Mouse (Mus musculus) neural tube, embryonic 14.5 days (tissue): ENCODE data around the gene Oscar. TPM values are rescaled to one million over a fixed set of nuclear protein-coding genes. Genes with fewer than 3 reads are reported as not detected.
"Not testable (repeated sequence)": the region's sequence is repeated elsewhere in the genome, so short reads cannot be mapped to it uniquely, and the experiment has no call there.

Experiments
- ATAC-seq: fragments of 200-750 bp; cut with Nextera tagmentation; 2 replicates; pipeline ENCODE4 v1.8.0; 2017; ENCODE audit warnings: low read depth, mild to moderate bottlenecking, moderate TSS enrichment, moderate library complexity
- H3K27ac ChIP-seq: fragments of 300-500 bp; sonication (generic); 2 replicates; pipeline ENCODE4 v1.5.1; 2014; ENCODE audit warnings: low read depth, mild to moderate bottlenecking, control low read depth, low read length, moderate library complexity, mixed read lengths
- H3K27me3 ChIP-seq: fragments of 300-500 bp; sonication (generic); 2 replicates; pipeline ENCODE4 v1.6.1; 2014; ENCODE audit warnings: low read length; ENCODE audit not compliant: control insufficient read depth, insufficient read depth
- H3K36me3 ChIP-seq: fragments of 300-500 bp; sonication (generic); 2 replicates; pipeline ENCODE4 v1.6.1; 2014; ENCODE audit warnings: low read length, mixed read lengths; ENCODE audit not compliant: control insufficient read depth, insufficient read depth
- H3K4me1 ChIP-seq: fragments of 300-500 bp; sonication (generic); 2 replicates; pipeline ENCODE4 v1.6.1; 2014; ENCODE audit warnings: low read length; ENCODE audit not compliant: control insufficient read depth, insufficient read depth
- H3K4me2 ChIP-seq: fragments of 300-500 bp; sonication (generic); 2 replicates; pipeline ENCODE4 v1.6.1; 2014; ENCODE audit warnings: mild to moderate bottlenecking, low read depth, low read length, control low read depth
- H3K4me3 ChIP-seq: fragments of 300-500 bp; sonication (generic); 2 replicates; pipeline ENCODE4 v1.5.1; 2014; ENCODE audit warnings: low read depth, low read length, control low read depth, mixed read lengths
- H3K9ac ChIP-seq: fragments of 300-500 bp; sonication (generic); replicated peaks from 2 replicates; pipeline ENCODE4 v1.6.1; 2014; ENCODE audit warnings: low read depth, mild to moderate bottlenecking, control low read depth, low read length, mixed read lengths
- H3K9me3 ChIP-seq: fragments of 300-500 bp; sonication (generic); 2 replicates; pipeline ENCODE4 v1.6.1; 2016; ENCODE audit warnings: low read length; ENCODE audit not compliant: control insufficient read depth
- WGBS: fragments of 180-500 bp; shearing (Covaris S2); extraction: QIAGEN DNeasy Blood & Tissue Kit; methylation state at CpG from one replicate; pipeline ENCODE4 v1.1.7; 2014; 5-methylcytosine and 5-hydroxymethylcytosine counted together
- polyA plus RNA-seq: library from polyadenylated mRNA; unstranded; fragments of >200 nt; fragmentation: Nextera tagmentation; extraction: Ambion mirVana; gene quantifications from 2 replicates; pipeline ENCODE4 v1.2.1, GENCODE M21; 2014

Oscar gene
- polyA plus RNA-seq, 1 experiment from 2014 or later, result 0.63 TPM

DNA sequence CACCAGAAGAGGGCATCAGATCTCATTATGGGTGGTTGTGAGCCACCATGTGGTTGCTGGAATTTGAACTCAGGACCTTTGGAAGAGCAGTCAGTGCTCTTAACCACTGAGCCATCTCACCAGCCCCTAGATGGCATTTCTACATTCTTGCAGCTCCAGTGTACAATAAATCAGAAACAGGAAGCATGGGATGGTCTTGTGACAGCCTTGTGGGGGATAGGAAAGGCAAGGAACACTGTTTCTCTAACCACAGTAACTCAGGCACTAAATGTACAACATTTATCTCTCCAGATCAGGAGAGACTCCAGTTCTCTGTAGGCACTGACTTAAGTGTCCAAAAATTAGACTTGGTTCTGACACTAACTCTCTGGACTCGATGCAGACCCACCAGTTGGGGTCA is 18.2 kb downstream of the Oscar start:
- not testable (repeated sequence) for H3K4me2 ChIP-seq, H3K9me3 ChIP-seq, H3K36me3 ChIP-seq, ATAC-seq, H3K4me3 ChIP-seq, H3K27me3 ChIP-seq, H3K4me1 ChIP-seq, H3K27ac ChIP-seq, H3K9ac ChIP-seq
- WGBS, result 56% methylated on average over 1 of the region's 1 CpGs

DNA sequence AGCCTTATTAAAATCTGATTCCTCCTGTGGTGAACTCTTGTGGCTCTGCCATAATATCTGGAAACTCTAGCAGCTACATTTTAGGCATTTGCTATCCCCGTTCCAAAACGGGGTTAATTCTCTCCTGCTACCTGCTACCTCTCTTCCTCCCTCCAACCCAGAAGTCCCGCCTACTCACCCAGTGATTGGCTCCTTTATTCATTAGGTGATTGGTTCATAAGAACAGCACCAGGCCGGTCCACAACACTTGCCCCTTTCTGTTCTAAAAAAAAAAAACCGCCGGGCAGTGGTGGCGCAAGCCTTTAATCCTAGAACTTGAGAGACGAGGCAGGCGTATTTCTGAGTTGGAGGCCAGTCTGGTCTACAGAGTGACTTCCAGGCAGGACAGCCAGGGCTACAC is 20.8 kb downstream of the Oscar start:
- no peak overlapping the region for H3K27ac ChIP-seq
- WGBS, result 19% methylated on average over 9 of the region's 9 CpGs
- H3K4me1 ChIP-seq, result no peaks in the 10 kb centered on the region
- no peak overlapping the region for H3K4me3 ChIP-seq
- H3K27me3 ChIP-seq, result no peaks in the 10 kb centered on the region
- H3K9ac ChIP-seq, result no peak overlapping the region
- no peaks in the 10 kb centered on the region for H3K9me3 ChIP-seq
- H3K4me2 ChIP-seq, result no peak overlapping the region
- ATAC-seq, result no peak
- no peaks in the 10 kb centered on the region for H3K36me3 ChIP-seq

DNA sequence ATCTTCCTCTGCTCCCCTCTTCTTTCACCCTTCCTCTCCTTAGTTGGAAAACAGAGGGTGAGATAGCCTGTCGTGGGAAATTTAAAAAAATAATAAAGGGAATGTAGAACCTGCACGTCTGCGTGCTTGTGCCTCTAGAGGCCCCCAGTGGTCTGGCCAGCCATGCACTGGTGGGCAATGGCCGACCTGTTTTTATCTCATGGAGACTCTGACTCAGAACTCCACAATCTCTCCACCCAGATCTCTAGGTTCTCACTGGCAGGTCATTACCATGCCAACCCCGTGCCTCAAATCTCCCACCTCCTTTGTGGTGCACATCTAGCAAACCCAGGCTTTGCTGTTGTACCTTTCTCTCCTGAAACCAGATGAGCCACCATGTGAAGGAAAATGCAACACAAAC is 21.3 kb downstream of the Oscar start:
- no peak overlapping the region for H3K4me3 ChIP-seq
- H3K4me1 ChIP-seq, result no peaks in the 10 kb centered on the region
- H3K9me3 ChIP-seq, result no peaks in the 10 kb centered on the region
- WGBS, result 22% methylated on average over 5 of the region's 5 CpGs
- H3K27ac ChIP-seq, result no peak overlapping the region
- H3K36me3 ChIP-seq, result no peaks in the 10 kb centered on the region
- no peak overlapping the region for H3K9ac ChIP-seq
- no peak for ATAC-seq
- H3K27me3 ChIP-seq, result no peaks in the 10 kb centered on the region
- H3K4me2 ChIP-seq, result no peak overlapping the region

- no peaks in the 10 kb centered on the region for H3K9me3 ChIP-seq
- ATAC-seq, result no peak
- no peak overlapping the region for H3K9ac ChIP-seq
- no peaks in the 10 kb centered on the region for H3K27me3 ChIP-seq
- no peaks in the 10 kb centered on the region for H3K4me1 ChIP-seq
- H3K36me3 ChIP-seq, result no peaks in the 10 kb centered on the region
- no peak overlapping the region for H3K27ac ChIP-seq
- no peak overlapping the region for H3K4me2 ChIP-seq
- no peak overlapping the region for H3K4me3 ChIP-seq
Measured at GRCm38 (mm10) chr7:3593855-3594254, 22.1 kb downstream of the Oscar start.

DNA sequence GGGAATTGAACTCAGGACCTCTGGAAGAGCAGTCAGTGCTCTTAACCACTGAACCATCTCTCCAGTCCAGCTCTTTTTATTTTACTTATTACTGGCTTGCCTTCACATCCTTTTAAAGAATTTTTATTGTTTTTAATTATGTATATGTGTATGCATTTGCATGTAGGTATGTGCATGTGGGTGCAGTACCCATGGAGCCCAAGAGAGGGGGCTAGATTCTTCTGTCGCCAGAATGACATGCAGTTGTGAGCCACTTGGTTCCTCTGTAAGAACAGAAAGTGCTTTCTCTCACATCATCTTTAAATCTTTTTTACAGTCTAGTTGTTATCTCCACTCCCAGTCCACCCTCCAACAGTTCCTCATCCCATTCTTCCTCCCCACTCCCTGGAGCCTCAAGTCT is 24.4 kb downstream of the Oscar start:
- no peaks in the 10 kb centered on the region for H3K36me3 ChIP-seq

DNA sequence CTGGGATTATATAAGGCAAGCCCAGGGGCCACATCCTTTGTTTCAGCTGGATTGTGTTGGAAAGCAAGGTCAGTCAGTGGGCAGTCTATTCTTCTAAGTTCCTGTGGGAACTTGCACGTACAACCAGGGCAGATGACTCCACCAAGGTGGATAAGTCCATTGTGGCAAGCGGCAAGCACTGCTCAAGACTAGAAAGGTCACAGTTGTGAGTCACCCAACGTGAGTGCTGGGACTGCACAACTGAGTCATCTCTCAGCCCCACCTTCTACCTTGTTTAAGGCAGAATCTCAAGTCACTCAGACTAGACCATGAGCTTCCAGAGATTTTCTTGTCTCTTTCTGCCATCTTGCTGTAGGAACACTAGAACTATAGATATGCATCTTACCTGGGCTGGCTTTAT is 25.4 kb downstream of the Oscar start:
- H3K9me3 ChIP-seq, result no peaks in the 10 kb centered on the region
- WGBS, result 79% methylated on average over 3 of the region's 3 CpGs
- ATAC-seq, result no peak
- no peak overlapping the region for H3K27ac ChIP-seq
- H3K27me3 ChIP-seq, result no peaks in the 10 kb centered on the region
- H3K4me2 ChIP-seq, result no peak overlapping the region
- no peak overlapping the region for H3K9ac ChIP-seq
- H3K36me3 ChIP-seq, result no peaks in the 10 kb centered on the region
- H3K4me1 ChIP-seq, result no peaks in the 10 kb centered on the region
- no peak overlapping the region for H3K4me3 ChIP-seq

More for the DNA sequence above, 24.4 kb downstream of the Oscar start:
- Histone ChIP-seq H3K27me3 (no peaks in the 10 kb centered on the region), H3K4me3 (no peak overlapping the region), H3K4me1 (no peaks in the 10 kb centered on the region), H3K9ac (no peak overlapping the region), H3K27ac (no peak overlapping the region), H3K9me3 (no peaks in the 10 kb centered on the region), H3K4me2 (no peak overlapping the region)
- WGBS, result 82% methylated on average over 1 of the region's 1 CpGs
- no peak for ATAC-seq

DNA sequence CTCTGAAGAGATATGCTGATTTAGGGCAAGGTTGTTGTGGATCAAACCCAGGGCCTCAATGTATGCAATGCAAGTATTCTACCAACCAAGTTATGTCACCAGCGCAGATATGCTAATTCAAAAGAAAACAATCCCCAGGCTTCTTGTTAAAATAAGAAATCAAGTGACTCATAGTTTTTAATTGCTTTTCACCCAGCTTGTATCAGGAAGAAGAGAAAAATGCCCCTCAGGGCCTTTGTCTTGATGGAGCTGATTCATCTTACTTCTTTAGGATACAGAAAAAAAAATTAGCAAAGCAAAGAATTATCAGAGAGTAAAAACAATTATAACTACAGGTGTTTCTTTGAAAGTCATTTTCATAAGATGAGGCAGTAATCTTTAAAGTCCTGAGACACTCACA is 28.7 kb downstream of the Oscar start:
- ATAC-seq, result no peak
- Histone ChIP-seq H3K4me1 (no peaks in the 10 kb centered on the region), H3K9ac (no peak overlapping the region), H3K36me3 (no peaks in the 10 kb centered on the region), H3K4me3 (no peak overlapping the region), H3K9me3 (no peaks in the 10 kb centered on the region), H3K27me3 (no peaks in the 10 kb centered on the region), H3K4me2 (no peak overlapping the region), H3K27ac (no peak overlapping the region)
- 84% methylated on average over 1 of the region's 1 CpGs for WGBS

GRCm38 (mm10) chr7:3586255-3586654 is 29.7 kb downstream of the Oscar start:
- Histone ChIP-seq H3K9me3 (no peaks in the 10 kb centered on the region), H3K4me3 (no peak overlapping the region), H3K27ac (no peak overlapping the region), H3K36me3 (no peaks in the 10 kb centered on the region), H3K4me1 (no peaks in the 10 kb centered on the region), H3K27me3 (no peaks in the 10 kb centered on the region), H3K4me2 (no peak overlapping the region), H3K9ac (no peak overlapping the region)
- WGBS, result 5% methylated on average over 5 of the region's 5 CpGs
- no peak for ATAC-seq

DNA sequence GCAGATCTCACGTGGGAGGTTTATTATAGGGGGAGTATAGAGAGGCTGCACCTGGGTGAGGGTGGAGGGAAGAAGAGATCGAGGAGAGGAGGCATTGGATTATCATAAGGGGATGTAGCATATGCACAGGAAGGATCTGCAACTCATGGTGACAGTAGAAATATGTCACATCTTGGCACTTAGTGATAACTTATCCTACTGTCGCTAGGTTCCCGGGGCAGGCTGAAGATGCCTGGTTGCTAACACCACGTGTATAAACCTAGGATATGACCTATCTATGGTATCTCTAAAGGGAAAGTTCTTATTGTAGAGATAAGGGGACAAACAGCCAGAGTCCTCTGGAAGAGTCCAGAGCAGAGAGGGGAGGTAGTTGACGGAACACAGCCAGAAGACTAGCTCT is 30.2 kb downstream of the Oscar start:
- Histone ChIP-seq H3K4me2 (no peak overlapping the region), H3K9me3 (no peaks in the 10 kb centered on the region), H3K27ac (no peak overlapping the region), H3K9ac (no peak overlapping the region), H3K4me3 (no peak overlapping the region), H3K36me3 (no peaks in the 10 kb centered on the region), H3K4me1 (no peaks in the 10 kb centered on the region), H3K27me3 (no peaks in the 10 kb centered on the region)
- ATAC-seq, result no peak
- WGBS, result 18% methylated on average over 6 of the region's 6 CpGs

DNA sequence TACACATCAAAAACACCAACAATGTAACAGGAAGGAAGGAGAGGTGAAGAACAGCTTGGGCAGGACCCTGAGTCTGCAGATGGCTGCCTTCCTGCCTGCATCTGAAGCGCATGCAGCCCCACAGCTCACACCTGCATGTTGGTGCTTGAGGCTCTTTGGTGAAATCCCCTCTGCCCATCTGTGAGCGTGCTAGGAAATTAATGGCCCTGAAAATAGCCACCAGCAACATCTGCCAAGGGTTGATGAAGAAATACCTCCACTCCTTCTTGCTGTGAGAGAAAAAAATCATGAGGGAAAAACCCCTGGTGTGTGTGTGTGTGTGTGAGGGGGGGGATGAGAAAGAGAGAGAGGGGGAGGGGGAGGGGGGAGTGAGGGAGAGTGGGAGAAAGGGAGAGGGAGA is 35.9 kb downstream of the Oscar start:
- 45% methylated on average over 2 of the region's 2 CpGs for WGBS
- Histone ChIP-seq H3K9me3 (no peaks in the 10 kb centered on the region), H3K27me3 (no peaks in the 10 kb centered on the region), H3K4me1 (no peaks in the 10 kb centered on the region), H3K9ac (no peak overlapping the region), H3K4me2 (no peak overlapping the region), H3K27ac (no peak overlapping the region), H3K36me3 (no peaks in the 10 kb centered on the region), H3K4me3 (no peak overlapping the region)
- no peak for ATAC-seq
